Mouse (Mus musculus) retina, postnatal 1 day (tissue): ENCODE results near the gene Gm13030.
A peak's percentile ranks its signal among the peaks of the same experiment; 100 is the strongest.
"Not testable (repeated sequence)": the region's sequence is repeated elsewhere in the genome, so short reads cannot be mapped to it uniquely, and the experiment has no call there.

Experiments
- DNase-seq: peaks from one replicate; pipeline ENCODE4 v3.0.0-alpha.2; 2012

The Gm13030 gene

GRCm38 (mm10) chr4:138865092-138865491, 8.7 kb downstream of the Gm13030 start:
- no peak for DNase-seq

GRCm38 (mm10) chr4:138863344-138863998, 10.3 kb downstream of the Gm13030 start, which contains the start of gene Pla2g5:
Gene Pla2g5, minus strand, starts transcription at chr4:138863482.
- DNase-seq, result no peak

- peak; percentile 92 for DNase-seq
Observed at GRCm38 (mm10) chr4:138859728-138860127, 14.0 kb downstream of the Gm13030 start.

- DNase-seq, result peak; percentile 86
Observed at GRCm38 (mm10) chr4:138859245-138859644, 14.5 kb downstream of the Gm13030 start.

- DNase-seq, result no peak
Observed at GRCm38 (mm10) chr4:138858446-138858845, 15.3 kb downstream of the Gm13030 start.

- DNase-seq, result no peak
Observed at GRCm38 (mm10) chr4:138857576-138857975, 16.2 kb downstream of the Gm13030 start.

- DNase-seq, result peak; percentile 92
Observed at GRCm38 (mm10) chr4:138856491-138856890, 17.3 kb downstream of the Gm13030 start.

GRCm38 (mm10) chr4:138855092-138855632, 18.6 kb downstream of the Gm13030 start:
- DNase-seq, result no peak

GRCm38 (mm10) chr4:138852961-138853360, 20.8 kb downstream of the Gm13030 start:
- DNase-seq, result no peak

- peak; percentile 78 for DNase-seq
Observed at GRCm38 (mm10) chr4:138851463-138851862, 22.3 kb downstream of the Gm13030 start.

- DNase-seq, result no peak
Observed at GRCm38 (mm10) chr4:138841386-138841785, 32.4 kb downstream of the Gm13030 start.

- no peak for DNase-seq
Observed at GRCm38 (mm10) chr4:138840726-138841125, 33.0 kb downstream of the Gm13030 start.

- no peak for DNase-seq
Observed at GRCm38 (mm10) chr4:138839806-138840205, 34.0 kb downstream of the Gm13030 start.

- no peak for DNase-seq
Observed at GRCm38 (mm10) chr4:138827147-138827546, 46.6 kb downstream of the Gm13030 start.

GRCm38 (mm10) chr4:138825751-138826567, 47.8 kb downstream of the Gm13030 start:
- no peak for DNase-seq

- DNase-seq, result peak; percentile 40
Observed at GRCm38 (mm10) chr4:138824660-138825059, 49.1 kb downstream of the Gm13030 start.

GRCm38 (mm10) chr4:138824161-138824560, 49.6 kb downstream of the Gm13030 start:
- not testable (repeated sequence) for DNase-seq

GRCm38 (mm10) chr4:138821036-138821435, 52.7 kb downstream of the Gm13030 start:
- DNase-seq, result no peak
